Mouse (Mus musculus) embryo, embryonic 9.5 days (tissue): Measurements from ENCODE around the gene Rapgef1.
A peak's percentile ranks its signal among the peaks of the same experiment; 100 is the strongest.

Source experiments
- DNase-seq: peaks from one replicate; pipeline ENCODE4 v3.0.0-alpha.2; 2017; ENCODE audit errors: extremely low spot score

Rapgef1 gene

DNA sequence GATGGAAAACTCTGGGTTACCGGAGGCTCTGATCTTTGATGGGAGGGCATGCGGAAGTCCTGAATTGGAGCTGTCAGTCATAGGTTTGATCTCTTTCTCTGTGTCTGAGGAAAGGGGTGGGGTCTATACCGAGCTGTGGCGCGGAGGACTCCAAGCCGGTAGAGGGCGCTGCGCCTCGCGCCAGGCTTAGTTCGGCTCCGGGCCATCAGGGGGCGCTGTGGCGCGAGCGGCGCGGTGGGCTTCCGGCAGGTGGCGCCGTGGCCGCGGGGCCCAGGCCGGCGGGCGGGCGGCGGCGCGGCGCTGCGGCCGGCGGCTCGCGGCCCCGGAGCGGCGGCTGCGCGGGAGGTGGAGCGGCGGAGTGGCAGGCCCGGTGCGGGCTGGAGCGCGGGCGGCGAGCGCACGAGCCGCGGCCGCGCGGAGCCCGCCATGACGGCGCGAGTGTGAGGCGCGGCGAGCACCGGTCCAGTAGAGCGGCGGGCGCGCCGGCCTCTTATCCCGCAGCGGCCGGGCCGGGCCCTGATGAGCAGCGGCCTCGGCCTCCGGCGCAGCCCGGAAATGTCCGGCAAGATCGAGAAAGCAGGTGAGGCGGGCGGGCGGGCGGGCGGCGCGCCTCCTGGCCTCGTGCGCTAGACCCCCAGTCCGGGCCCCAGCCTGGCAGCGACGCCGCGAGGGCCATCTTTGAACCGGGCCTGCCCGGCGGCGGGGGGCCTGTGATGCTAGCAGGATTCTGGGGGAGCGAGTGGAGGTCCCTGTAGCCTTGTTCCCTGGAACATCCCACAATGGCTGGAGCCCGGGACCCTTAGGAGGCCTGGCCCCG, at the start of gene Rapgef1:
Rapgef1 (plus strand) TSS at position 237 of the 817 bp plus-strand sequence.
- peak; percentile 88 for DNase-seq

DNA sequence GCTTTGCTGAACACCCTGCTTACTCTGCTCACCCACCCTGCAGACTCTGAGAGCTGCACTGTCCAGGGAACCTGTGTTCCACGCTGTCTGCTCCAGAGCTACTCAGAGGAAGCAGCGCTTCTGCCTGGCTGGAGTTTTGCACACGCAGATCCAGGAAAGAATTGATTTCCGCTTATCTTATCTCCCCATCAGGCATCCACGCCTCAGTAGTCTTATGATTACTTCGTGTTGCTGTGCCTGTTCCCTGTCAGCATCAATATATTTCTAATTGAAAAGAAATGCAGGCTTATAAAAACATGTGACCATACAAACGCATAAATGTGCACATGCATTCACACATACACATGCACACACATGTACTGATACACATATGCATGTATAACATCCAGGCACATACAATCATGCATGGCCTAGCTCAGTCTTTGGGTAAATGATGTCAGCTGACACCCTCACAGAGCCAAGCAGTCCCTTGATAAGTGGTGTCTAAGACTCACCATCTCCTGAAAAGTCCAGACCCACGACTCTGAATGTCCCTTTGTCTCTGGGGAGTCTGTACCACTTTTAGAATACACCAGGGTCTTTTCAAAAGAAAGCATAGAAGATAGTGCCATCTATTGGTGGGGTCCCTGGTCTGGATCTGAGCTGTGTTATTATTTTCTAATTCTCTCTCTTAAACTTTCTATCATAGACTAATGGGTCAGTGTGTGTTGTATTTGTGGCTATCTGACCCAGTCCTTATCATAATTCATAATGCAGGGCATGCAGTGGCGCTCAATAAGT, 47.4 kb upstream of the Rapgef1 start:
- no peak for DNase-seq

GRCm38 (mm10) chr2:29572811-29573427, 46.6 kb upstream of the Rapgef1 start:
- DNase-seq: no peak

GRCm38 (mm10) chr2:29573591-29573990, 45.9 kb upstream of the Rapgef1 start:
- peak; percentile 85 for DNase-seq

DNA sequence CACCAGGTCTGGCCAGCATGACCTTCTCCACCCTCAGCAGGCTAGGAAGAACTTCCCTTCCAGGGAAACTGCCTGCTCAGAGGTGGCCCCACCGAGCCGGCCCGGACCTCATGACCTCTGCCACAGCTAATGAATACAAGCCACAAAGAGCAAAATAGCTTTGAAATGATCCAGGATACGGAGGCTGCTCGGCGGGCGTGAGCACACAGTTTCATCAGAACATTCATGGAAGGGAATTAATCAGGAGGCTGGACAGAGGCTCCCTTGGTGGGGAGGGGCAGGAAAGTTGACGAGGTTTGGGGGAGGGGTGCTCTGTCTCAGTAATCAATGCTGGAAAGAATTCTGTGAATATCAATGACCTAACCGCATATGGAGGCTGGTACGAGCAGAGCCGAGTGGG, 45.3 kb upstream of the Rapgef1 start:
- DNase-seq: peak; percentile 64

DNA sequence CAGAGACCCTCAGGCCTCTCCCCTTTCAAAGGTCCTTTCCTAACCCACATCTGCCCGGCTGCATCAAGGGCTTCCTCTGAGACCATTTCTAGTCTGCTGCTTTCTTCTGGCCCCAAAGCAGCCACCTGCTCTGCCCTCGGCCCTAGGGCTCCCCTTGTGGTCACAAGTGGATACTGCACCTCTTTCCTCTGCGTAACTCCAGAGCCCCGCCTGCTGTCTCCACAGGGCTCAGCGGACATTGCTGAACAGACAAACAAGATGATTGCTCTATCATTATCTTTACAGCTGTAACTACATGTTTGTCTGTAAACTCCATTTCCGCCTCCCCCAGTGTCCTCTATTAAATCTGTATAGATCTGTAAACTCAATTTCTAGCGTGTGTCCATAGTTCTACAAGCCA, 37.1 kb upstream of the Rapgef1 start:
- peak; percentile 80 for DNase-seq

DNA sequence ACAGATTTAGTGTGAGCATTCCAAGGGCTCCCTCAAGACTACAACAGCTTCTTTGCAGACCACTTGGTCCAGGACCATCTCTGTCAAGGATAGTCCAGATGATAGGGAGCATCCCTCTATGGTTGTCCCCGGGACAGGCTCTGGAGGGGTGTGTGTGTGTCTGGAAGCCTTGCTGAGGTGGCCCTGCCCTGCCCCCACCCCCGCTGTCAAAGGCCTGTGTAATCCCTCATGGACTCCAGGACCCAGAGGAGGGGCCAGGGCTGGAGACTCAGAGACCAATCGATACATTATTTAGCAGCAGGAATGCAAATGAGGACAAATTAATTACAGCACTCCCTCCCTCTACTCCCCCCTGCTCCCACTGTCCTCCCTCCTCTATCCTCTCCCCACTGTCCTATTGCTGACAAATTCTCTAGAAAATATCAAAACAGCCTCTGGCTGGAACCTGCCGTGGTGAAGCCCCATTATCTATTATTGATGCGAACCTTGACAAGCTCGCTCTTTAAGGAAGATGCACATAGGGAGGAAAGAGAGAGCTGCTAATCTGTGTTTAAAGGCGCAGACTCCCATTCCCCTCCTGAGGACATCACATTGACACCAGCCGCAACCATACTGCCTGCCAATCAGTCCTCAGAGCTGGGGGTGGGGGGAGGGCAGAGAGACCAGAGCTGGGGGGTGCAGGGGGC, 33.4 kb upstream of the Rapgef1 start:
- no peak for DNase-seq

- no peak for DNase-seq
These were observed 31.5 kb upstream of the Rapgef1 start for GRCm38 (mm10) chr2:29588006-29588405.

DNA sequence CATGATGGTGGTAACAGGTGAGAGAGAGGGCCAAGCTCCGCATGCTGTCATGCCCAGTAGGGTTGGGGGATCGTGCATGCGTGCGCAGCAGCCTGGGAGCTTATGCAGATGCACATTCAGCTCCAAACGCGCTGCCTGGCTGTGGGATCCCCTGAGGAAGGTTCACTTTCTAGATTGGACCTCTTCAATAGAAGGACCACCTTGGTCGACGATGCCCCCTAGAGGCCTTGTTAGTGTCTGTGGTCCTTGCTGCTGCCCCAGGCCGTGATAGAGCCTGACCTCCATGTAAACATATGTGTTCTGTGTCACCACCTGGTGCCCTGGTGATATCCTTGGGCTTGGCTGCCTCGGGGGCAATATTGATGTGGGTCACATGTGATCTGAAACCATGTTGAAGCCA, 30.3 kb upstream of the Rapgef1 start:
- peak; percentile 43 for DNase-seq

- DNase-seq: no peak
These were observed 27.9 kb upstream of the Rapgef1 start for GRCm38 (mm10) chr2:29591626-29592025.

- DNase-seq: no peak
These were observed 27.0 kb upstream of the Rapgef1 start for GRCm38 (mm10) chr2:29592537-29592936.

DNA sequence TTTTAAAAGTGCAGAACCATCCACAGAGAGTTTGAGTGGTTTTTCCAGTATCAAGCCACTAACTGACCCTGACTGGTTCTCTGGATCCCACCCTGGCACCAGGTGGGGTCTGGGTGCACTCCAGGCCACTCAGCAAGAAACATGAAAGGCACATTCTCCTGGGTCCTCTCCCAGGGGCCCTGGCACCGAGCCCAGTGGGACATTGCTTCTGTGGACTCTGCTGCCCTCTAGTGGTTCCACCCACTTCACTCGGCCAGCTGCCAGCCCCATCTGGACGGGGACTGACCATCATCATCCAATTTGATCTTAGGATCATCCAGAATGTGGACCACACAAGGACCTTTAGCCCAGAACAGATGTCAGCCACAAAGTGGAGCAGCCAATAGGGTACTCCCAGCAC, 15.6 kb upstream of the Rapgef1 start:
- peak; percentile 73 for DNase-seq

- no peak for DNase-seq
These were observed 13.9 kb upstream of the Rapgef1 start for GRCm38 (mm10) chr2:29605591-29605990.

GRCm38 (mm10) chr2:29606460-29606859, 13.1 kb upstream of the Rapgef1 start:
- no peak for DNase-seq

GRCm38 (mm10) chr2:29617341-29617740, 2.2 kb upstream of the Rapgef1 start:
- DNase-seq: no peak

- DNase-seq: no peak
These were observed 515 bp upstream of the Rapgef1 start for GRCm38 (mm10) chr2:29618926-29619483.

DNA sequence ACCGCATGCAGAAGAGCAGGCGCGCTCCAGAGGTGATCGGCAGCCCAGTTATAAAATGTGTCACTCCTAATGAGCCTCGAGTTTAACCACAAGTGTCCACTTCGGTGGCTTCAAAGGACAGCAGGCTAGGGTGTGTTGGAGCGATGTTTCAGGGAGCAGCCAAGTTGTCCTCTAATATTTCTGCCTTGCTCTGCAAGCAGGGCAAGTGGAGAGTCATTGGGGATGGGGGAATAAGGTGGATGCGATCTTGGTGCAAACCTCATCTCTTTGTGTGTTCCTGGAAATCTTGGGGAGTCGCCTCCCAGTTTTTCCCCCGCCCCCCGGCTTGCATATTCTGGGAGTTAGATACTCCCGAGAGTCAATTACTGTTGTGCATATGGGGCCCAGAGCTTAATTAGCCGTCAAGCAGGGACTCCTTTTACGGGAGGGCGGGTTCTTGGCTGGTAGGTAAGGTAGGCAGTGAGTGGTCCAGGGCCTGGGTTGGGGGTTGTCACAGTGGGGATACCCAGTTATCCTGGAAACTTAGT, 844 bp downstream of the Rapgef1 start:
- DNase-seq: no peak

DNA sequence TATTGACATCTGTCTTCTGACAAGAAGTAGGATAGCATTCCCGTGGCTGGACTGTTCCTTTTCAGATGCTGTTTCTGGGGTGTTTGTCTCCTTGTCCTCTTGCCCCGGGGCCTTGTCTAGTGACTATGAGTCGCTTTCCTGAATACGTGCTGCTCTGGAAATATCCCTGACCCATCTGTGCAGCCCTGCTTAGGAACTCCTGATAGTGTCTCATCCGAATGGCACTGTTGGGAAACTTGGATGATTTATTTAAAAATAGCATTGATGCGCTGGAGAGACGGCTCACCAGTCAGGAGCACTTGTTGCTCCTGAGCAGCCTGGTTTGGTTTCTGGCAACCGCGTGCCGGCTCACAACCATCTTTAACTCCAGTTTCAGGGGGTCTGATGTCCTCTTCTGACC, 1.6 kb downstream of the Rapgef1 start:
- DNase-seq: no peak

GRCm38 (mm10) chr2:29621636-29622035, 2.1 kb downstream of the Rapgef1 start:
- DNase-seq: no peak

GRCm38 (mm10) chr2:29622126-29623005, 2.8 kb downstream of the Rapgef1 start:
- DNase-seq: no peak
